Mouse (Mus musculus): ENCODE results near the gene Sim2. TPM values are rescaled to one million over a fixed set of nuclear protein-coding genes. Genes with fewer than 3 reads are reported as not detected.

Gene Sim2
- 0.05 TPM in 2 replicates for polyA plus RNA-seq (2012; rRNA removed)

GRCm38 (mm10) chr16:94084711-94085602, at the start of gene Sim2:
TSS of gene Sim2 (plus strand) at chr16:94084931.

Other genes starting within 250 kb of the Sim2 start
- 4.7 and 8.5 TPM in 2 replicates for gene Chaf1b, start 201.0 kb upstream of the Sim2 start, polyA plus RNA-seq (2012; rRNA removed)
- 0.23 TPM in 1 of 2 replicates, not detected in the other for gene Cldn14, start 76.1 kb upstream of the Sim2 start, polyA plus RNA-seq (2012; rRNA removed)
- gene Hlcs, start 228.6 kb downstream of the Sim2 start, polyA plus RNA-seq (2012; rRNA removed) = 13.1 and 14.3 TPM in 2 replicates
- gene Ripply3, start 243.5 kb downstream of the Sim2 start, polyA plus RNA-seq (2012; rRNA removed) = 1.1 and 1.8 TPM in 2 replicates